Mouse (Mus musculus) kidney, embryonic 16.5 days (tissue): ENCODE results near the gene Rps15. TPM values are rescaled to one million over a fixed set of nuclear protein-coding genes. Genes with fewer than 3 reads are reported as not detected.
A peak's percentile ranks its signal among the peaks of the same experiment; 100 is the strongest.

ENCODE experiments used
- ATAC-seq: fragments of 200-750 bp; cut with Nextera tagmentation; 2 replicates; pipeline ENCODE4 v1.8.0; 2017; ENCODE audit warnings: moderate TSS enrichment; ENCODE audit not compliant: low FRiP score, low TSS enrichment
- H3K27ac ChIP-seq: fragments of 300-500 bp; sonication (generic); 2 replicates; pipeline ENCODE4 v1.5.1; 2014; ENCODE audit warnings: low read length
- H3K27me3 ChIP-seq: fragments of 300-500 bp; sonication (generic); 2 replicates; pipeline ENCODE4 v1.6.1; 2014; ENCODE audit warnings: low read length, control low read depth, mixed read lengths; ENCODE audit not compliant: insufficient read depth
- H3K36me3 ChIP-seq: fragments of 300-500 bp; sonication (generic); 2 replicates; pipeline ENCODE4 v1.6.1; 2014; ENCODE audit warnings: low read length, control low read depth, mixed read lengths; ENCODE audit not compliant: insufficient read depth
- H3K4me1 ChIP-seq: fragments of 300-500 bp; sonication (generic); 2 replicates; pipeline ENCODE4 v1.6.1; 2014; ENCODE audit warnings: low read length, control low read depth, mixed read lengths; ENCODE audit not compliant: insufficient read depth
- H3K4me2 ChIP-seq: fragments of 300-500 bp; sonication (generic); replicated peaks from 2 replicates; pipeline ENCODE4 v1.6.1; 2014; ENCODE audit warnings: low read depth, low read length
- H3K4me3 ChIP-seq: fragments of 300-500 bp; sonication (generic); 2 replicates; pipeline ENCODE4 v1.5.1; 2014; ENCODE audit warnings: mild to moderate bottlenecking, low read length
- H3K9ac ChIP-seq: fragments of 300-500 bp; sonication (generic); replicated peaks from 2 replicates; pipeline ENCODE4 v1.6.1; 2014; ENCODE audit warnings: low read length
- H3K9me3 ChIP-seq: fragments of 300-500 bp; sonication (generic); 2 replicates; pipeline ENCODE4 v1.6.1; 2016; ENCODE audit warnings: low read length, control low read depth
- WGBS: fragments of 180-500 bp; shearing (Covaris S2); extraction: QIAGEN DNeasy Blood & Tissue Kit; methylation state at CpG from one replicate; pipeline ENCODE4 v1.1.7; 2014; 5-methylcytosine and 5-hydroxymethylcytosine counted together
- polyA plus RNA-seq: library from polyadenylated mRNA; unstranded; fragments of >200 nt; fragmentation: Nextera tagmentation; extraction: Ambion mirVana; gene quantifications from 2 replicates; pipeline ENCODE4 v1.2.1, GENCODE M21; 2015

Rps15 gene
- polyA plus RNA-seq, 1 experiment from 2014 or later: 899 TPM

DNA sequence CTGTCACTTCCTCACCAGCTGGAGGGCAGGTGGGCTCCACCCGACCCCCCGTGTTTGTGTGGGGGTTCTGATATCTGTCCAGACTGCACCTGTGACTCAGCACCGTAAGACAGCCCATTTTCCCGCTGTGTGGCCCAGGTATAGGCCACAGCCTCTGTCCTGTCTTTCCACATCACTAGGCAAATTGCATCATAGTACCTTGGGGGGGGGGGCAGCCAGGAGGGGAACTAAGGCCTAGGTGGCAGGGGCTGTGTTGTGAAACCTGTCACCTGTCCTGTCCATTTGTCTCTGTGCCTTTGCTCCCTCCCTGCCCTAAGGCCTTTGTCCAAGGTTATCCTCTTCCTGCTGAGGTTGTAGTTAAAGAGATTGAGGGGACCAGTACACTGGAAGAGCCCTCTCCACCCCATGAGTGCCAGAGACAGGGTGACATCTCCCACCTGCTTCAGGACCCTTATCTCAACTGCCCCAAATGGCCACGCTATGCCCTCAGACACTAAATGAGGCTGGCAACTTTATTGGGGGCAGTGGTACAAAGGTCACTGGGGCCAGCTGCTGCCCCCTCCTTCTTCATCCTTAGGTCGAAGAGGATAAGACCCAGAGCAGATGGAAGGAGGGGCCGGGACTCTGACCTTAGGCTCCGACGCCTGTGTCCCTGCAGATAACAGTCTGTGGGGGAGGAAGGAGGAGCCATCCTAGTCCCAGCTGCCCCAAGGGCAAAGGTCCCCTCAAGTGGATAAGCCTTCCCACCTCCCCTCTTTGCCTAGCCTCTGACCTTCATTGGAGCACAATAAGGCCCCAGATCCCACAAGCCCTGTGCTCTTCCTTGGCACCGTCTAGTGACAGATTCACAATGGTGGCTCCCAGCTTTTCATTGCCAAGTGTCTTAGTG is 39.6 kb downstream of the Rps15 start:
- no peak overlapping the region for H3K4me3 ChIP-seq
- 52% methylated on average over 10 of the region's 10 CpGs for WGBS
- H3K36me3 ChIP-seq: no peaks in the 10 kb centered on the region
- H3K4me1 ChIP-seq: peaks cover 17% of the 10 kb centered on the region
- no peak overlapping the region for H3K9ac ChIP-seq
- no peaks in the 10 kb centered on the region; the same call in 1 of the 2 replicates for H3K27me3 ChIP-seq
- no peak for ATAC-seq
- no peak overlapping the region for H3K4me2 ChIP-seq
- H3K9me3 ChIP-seq: no peaks in the 10 kb centered on the region
- H3K27ac ChIP-seq: no peak overlapping the region

DNA sequence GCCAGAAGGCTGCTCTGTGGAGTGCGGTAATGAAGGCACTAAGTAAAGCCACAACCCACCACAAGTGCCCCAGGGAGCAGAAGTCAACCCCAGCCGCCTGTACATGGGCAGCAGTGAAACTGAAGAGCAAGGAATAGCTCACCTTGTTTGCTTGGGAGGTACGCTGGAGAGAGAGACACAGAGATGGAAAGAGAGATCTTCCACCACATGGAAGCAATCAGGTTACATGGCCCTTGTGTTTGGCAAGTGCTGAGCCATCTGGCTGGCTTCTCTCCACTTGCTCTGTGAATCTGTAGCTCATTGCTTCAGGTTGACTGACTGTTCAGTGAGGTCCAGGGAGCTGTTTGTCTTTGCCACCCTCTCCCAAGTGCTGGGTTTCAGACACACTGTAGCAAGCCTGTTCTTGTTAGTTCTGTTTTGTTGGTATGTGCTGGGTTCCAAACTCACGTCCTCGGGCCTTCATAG is 40.3 kb downstream of the Rps15 start:
- no peak overlapping the region for H3K4me2 ChIP-seq
- H3K27ac ChIP-seq: no peak overlapping the region
- WGBS: 84% methylated on average over 5 of the region's 5 CpGs
- peaks cover 17% of the 10 kb centered on the region for H3K4me1 ChIP-seq
- no peak overlapping the region for H3K9ac ChIP-seq
- H3K27me3 ChIP-seq: no peaks in the 10 kb centered on the region; the same call in 1 of the 2 replicates
- no peak for ATAC-seq
- no peaks in the 10 kb centered on the region for H3K9me3 ChIP-seq
- H3K36me3 ChIP-seq: no peaks in the 10 kb centered on the region
- H3K4me3 ChIP-seq: no peak overlapping the region

DNA sequence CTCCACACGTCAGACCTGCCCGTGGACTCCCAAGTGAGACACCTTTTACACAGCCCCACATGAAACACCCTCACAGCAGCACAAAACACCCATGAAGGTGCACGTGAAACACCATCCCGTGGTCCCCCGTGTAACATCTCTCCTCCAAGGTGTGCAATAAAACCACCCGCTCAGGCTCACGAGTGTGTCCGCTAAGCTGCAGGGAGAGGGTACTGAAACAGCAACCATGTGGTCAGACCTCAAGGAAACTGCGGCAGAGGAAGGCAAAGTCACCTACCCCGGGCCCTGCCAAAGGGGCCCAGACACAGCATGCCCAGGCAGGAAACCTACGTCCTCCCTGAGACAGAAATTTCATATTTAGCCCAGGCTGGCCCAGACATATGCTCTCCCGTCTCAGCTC is 44.0 kb downstream of the Rps15 start:
- H3K9me3 ChIP-seq: no peaks in the 10 kb centered on the region
- no peaks in the 10 kb centered on the region for H3K36me3 ChIP-seq
- no peak overlapping the region for H3K4me2 ChIP-seq
- H3K4me1 ChIP-seq: peaks cover 2% of the 10 kb centered on the region; the same call in 1 of the 2 replicates
- ATAC-seq: no peak
- WGBS: 86% methylated on average over 12 of the region's 12 CpGs
- H3K4me3 ChIP-seq: no peak overlapping the region
- no peak overlapping the region for H3K9ac ChIP-seq
- H3K27ac ChIP-seq: no peak overlapping the region
- H3K27me3 ChIP-seq: peaks cover 12% of the 10 kb centered on the region

DNA sequence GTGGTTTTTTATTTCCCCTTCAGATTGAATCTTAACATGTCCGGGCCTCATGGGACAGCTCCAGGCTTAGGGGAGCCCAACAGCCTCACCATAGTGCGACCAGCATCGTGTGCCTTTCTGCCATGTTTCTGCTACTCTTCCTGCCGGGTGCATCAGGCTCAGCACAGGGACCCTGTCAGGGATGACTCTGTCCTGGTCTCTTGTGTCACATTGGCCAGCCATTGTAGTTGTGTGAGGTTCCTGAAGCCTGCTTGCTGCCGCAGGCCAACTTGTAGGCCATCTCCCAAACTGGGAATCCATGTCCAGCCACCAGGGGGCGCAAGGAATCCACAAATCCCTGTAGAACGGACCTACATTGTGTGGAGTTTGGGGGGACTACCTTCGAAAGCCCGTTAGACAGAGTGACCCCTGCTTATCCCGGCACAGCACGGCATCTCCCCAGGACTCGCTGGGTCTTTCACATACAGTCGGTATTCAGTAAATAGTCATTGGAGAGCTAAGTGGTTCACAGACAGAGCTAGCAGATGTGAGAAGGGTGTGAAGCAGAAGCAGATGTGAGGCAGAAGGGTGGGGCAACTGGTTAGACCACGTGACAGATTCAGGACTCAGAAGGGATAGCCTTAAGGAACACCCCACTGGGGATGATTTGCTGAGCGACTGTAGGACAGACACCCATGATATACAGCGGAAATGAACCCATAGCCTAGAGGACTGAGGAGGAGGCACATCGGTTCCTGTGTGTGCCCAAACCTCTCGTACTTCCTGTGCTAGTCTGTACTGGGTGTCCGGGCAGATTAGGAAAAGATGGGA is 47.9 kb downstream of the Rps15 start:
- 19% methylated on average over 19 of the region's 19 CpGs for WGBS
- no peak for ATAC-seq
- H3K4me3 ChIP-seq: no peak overlapping the region
- H3K27me3 ChIP-seq: peaks cover 49% of the 10 kb centered on the region
- H3K27ac ChIP-seq: no peak overlapping the region
- no peak overlapping the region for H3K9ac ChIP-seq
- H3K4me1 ChIP-seq: peaks cover 28% of the 10 kb centered on the region
- no peaks in the 10 kb centered on the region for H3K9me3 ChIP-seq
- H3K4me2 ChIP-seq: peak overlapping the region; percentile 28; the same call in 1 of the 2 replicates
- H3K36me3 ChIP-seq: no peaks in the 10 kb centered on the region

DNA sequence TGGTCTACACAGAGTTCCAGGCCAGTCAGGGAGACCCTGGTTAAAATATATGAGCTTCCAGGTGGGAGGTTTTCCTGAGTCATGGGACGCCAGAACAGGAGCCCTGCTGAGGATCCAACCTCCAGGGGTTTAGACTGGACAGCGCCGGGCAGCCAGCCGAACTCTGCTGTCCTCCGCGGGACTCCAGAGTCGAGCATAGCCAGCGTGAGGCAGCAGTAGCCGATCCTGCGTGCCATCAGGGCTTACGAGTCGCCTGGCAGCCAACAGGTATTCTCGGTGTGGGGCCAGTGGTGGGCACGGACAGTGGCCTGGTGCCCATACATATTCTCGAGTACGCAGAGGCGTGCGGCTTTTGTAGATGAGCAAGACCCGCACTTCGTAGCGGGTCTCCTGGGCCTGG is 48.8 kb downstream of the Rps15 start:
- Histone ChIP-seq H3K4me2 (no peak overlapping the region), H3K9ac (no peak overlapping the region), H3K4me3 (no peak overlapping the region), H3K27ac (no peak overlapping the region), H3K27me3 (peaks cover 58% of the 10 kb centered on the region), H3K9me3 (no peaks in the 10 kb centered on the region), H3K36me3 (no peaks in the 10 kb centered on the region), H3K4me1 (peaks cover 31% of the 10 kb centered on the region)
- WGBS: 14% methylated on average over 21 of the region's 21 CpGs
- ATAC-seq: no peak

DNA sequence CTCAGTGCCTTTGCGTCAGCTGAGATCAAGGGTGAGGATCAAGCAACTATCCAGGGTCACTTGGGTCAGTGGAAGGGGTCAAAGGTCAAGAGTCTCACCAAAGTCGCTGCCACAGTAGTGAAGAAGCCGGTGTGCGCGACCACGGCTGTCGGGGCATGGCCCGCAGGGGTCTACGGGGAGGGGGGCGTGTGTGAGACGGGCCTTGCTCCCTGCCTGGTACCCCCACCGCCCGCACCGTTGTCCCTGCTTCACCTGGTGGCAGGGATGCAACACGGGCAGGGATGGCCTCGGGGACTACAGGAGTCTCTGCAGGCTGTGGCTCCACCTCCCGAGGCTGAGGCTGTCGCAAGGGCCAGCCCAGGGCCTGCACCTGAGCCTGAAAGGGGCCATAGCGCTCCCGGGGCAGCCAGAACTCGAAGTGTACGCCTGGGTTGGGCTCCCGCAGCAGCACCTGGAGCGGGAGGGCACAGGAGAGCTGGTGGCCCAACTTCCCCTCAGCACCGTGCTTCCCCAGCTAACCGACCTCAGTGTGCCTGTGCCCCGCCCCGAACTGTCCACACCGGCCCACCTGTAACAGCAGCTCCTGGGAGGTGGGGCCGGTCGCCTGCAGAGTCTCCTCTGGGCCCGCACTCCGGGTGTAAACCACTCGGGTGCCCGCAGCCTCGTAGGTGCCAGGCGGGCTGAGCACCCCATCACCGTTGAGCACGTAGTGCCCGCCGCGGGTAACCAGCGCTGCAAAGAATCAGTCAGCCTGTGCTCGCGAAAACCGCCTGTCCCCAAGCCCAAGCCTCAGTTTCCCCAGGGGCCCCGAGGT is 49.4 kb downstream of the Rps15 start:
- Histone ChIP-seq H3K4me1 (peaks cover 31% of the 10 kb centered on the region), H3K4me2 (peak overlapping the region; percentile 60), H3K4me3 (peak overlapping the region; percentile 40), H3K9ac (no peak overlapping the region; the same call in 1 of the 2 replicates), H3K27ac (no peak overlapping the region), H3K27me3 (peaks cover 63% of the 10 kb centered on the region), H3K9me3 (no peaks in the 10 kb centered on the region), H3K36me3 (no peaks in the 10 kb centered on the region)
- no peak for ATAC-seq
- WGBS: 4% methylated on average over 47 of the region's 47 CpGs

DNA sequence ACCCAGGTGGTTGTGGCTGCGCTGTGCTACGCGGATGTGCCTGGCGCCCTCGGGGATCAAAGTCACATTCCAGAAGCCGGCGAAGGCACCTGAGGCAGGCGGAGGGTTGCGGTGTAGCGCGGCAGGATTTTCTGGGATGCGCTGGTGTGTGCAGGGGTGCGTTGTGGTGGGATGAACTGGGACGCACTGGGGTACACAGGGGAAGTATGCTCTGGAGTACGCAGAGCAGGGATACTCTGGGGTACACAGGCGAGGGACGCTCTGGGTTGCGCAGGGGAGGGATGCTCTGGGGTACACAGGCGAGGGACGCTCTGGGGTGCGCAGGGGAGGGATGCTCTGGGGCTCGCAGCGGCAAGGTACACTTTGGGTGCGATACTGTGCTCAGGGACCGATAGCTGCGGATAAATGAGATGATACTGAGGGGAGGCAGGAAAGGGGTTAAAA is 50.1 kb downstream of the Rps15 start:
- peak; percentile 17 for ATAC-seq
- H3K4me1 ChIP-seq: peaks cover 32% of the 10 kb centered on the region
- no peaks in the 10 kb centered on the region for H3K9me3 ChIP-seq
- no peaks in the 10 kb centered on the region for H3K36me3 ChIP-seq
- H3K4me3 ChIP-seq: peak overlapping the region; percentile 40
- 2% methylated on average over 26 of the region's 26 CpGs for WGBS
- H3K27ac ChIP-seq: no peak overlapping the region
- peaks cover 69% of the 10 kb centered on the region for H3K27me3 ChIP-seq
- H3K4me2 ChIP-seq: peak overlapping the region; percentile 60
- H3K9ac ChIP-seq: no peak overlapping the region

DNA sequence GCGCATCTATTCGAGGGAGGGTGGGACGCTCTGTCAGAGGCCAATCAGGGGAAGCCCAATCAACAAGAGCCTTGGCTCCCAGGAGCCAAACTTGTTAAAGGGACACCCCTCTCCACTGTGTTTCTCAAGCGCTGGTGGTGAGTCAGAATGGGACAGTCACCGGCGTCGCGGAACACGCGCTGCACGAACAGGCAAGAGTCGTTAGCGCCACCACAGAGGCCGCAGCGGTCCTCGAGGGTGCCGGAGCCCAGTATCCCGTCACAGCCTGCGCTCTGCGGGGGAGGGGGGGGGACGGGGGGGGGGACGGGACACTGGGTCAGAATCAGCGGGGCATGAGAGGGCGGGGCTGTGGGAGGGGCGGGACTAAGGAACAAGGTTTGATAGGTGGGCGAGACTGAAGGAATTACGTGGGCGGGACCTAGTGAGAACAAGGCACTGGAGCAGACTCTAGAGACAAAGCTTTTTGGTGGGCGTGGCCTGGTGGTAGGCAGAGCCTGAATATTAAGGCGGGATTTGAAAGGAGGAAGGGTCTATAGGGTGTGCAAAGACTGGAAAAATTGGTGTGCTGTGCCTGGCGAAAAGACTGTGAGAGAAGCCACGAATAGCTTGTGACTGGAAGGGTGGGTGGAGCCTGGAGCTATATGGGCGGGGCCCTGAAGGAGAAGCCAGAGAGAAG is 50.6 kb downstream of the Rps15 start:
- ATAC-seq: peak; percentile 69
- Histone ChIP-seq H3K4me2 (peak overlapping the region; percentile 60), H3K36me3 (no peaks in the 10 kb centered on the region), H3K27ac (no peak overlapping the region), H3K27me3 (peaks cover 74% of the 10 kb centered on the region), H3K4me3 (peak overlapping the region; percentile 40), H3K9me3 (no peaks in the 10 kb centered on the region), H3K4me1 (peaks cover 36% of the 10 kb centered on the region), H3K9ac (peak overlapping the region; percentile 7; the same call in 1 of the 2 replicates)
- 1% methylated on average over 32 of the region's 33 CpGs for WGBS
